Mouse (Mus musculus) heart, embryonic 14.5 days (tissue): ENCODE data around the gene Afg1l. TPM values are rescaled to one million over a fixed set of nuclear protein-coding genes. Genes with fewer than 3 reads are reported as not detected.
A peak's percentile ranks its signal among the peaks of the same experiment; 100 is the strongest.

Experiments used
- ATAC-seq: fragments of 200-750 bp; cut with Nextera tagmentation; 2 replicates; pipeline ENCODE4 v1.8.0; 2017; ENCODE audit warnings: low read depth, moderate TSS enrichment; ENCODE audit not compliant: insufficient number of reproducible peaks, insufficient read depth, low FRiP score
- H3K27ac ChIP-seq, 2 experiments: fragments of 200-500 bp in 1 of 2; fragments of 300-500 bp in 1 of 2; sonication (generic) in 1 of 2; replicated peaks in 1 of 2; 2 replicates each; pipeline ENCODE4 v1.5.1; 2012 to 2014; ENCODE audit warnings: low read depth in 2 of 2, low read length in 2 of 2, control low read depth in 1 of 2, mild to moderate bottlenecking in 1 of 2, mixed read lengths in 1 of 2; ENCODE audit not compliant: control insufficient read depth in 1 of 2, insufficient read depth in 1 of 2
- H3K27me3 ChIP-seq: fragments of 300-500 bp; sonication (generic); 2 replicates; pipeline ENCODE4 v1.6.1; 2014; ENCODE audit warnings: mild to moderate bottlenecking, low read length, control low read depth; ENCODE audit not compliant: control insufficient read depth, insufficient read depth
- H3K36me3 ChIP-seq: fragments of 300-500 bp; sonication (generic); 2 replicates; pipeline ENCODE4 v1.6.1; 2014; ENCODE audit warnings: mild to moderate bottlenecking, control low read depth, low read length, mixed read lengths; ENCODE audit not compliant: control insufficient read depth, insufficient read depth
- H3K4me1 ChIP-seq, 2 experiments: fragments of 200-500 bp in 1 of 2; fragments of 300-500 bp in 1 of 2; sonication (generic) in 1 of 2; 2 replicates each; pipeline ENCODE4 v1.6.1; 2012 to 2014; ENCODE audit warnings: low read length in 2 of 2, control low read depth in 1 of 2, mixed read lengths in 1 of 2; ENCODE audit not compliant: control insufficient read depth in 2 of 2, insufficient read depth in 2 of 2
- H3K4me2 ChIP-seq: fragments of 300-500 bp; sonication (generic); 2 replicates; pipeline ENCODE4 v1.6.1; 2014; ENCODE audit warnings: mild to moderate bottlenecking, low read length
- H3K4me3 ChIP-seq, 2 experiments: fragments of 200-500 bp in 1 of 2; fragments of 300-500 bp in 1 of 2; sonication (generic) in 1 of 2; 2 replicates each; pipeline ENCODE4 v1.5.1; 2012 to 2014; ENCODE audit warnings: low read length in 2 of 2, mild to moderate bottlenecking in 2 of 2, control low read depth in 1 of 2, low read depth in 1 of 2, moderate library complexity in 1 of 2; ENCODE audit not compliant: control insufficient read depth in 1 of 2, insufficient read depth in 1 of 2
- H3K9ac ChIP-seq: fragments of 300-500 bp; sonication (generic); 2 replicates; pipeline ENCODE4 v1.6.1; 2014; ENCODE audit warnings: mild to moderate bottlenecking, low read length
- H3K9me3 ChIP-seq: fragments of 300-500 bp; sonication (generic); 2 replicates; pipeline ENCODE4 v1.6.1; 2016; ENCODE audit warnings: low read length, control low read depth; ENCODE audit not compliant: control insufficient read depth
- WGBS: fragments of 180-500 bp; shearing (Covaris S2); extraction: QIAGEN DNeasy Blood & Tissue Kit; methylation state at CpG from one replicate; pipeline ENCODE4 v1.1.7; 2014; 5-methylcytosine and 5-hydroxymethylcytosine counted together
- polyA plus RNA-seq: library from polyadenylated mRNA; unstranded; fragments of >200 nt; fragmentation: Nextera tagmentation; extraction: Ambion mirVana; gene quantifications from 2 replicates; pipeline ENCODE4 v1.2.1, GENCODE M21; 2014

Afg1l gene
- polyA plus RNA-seq, 1 experiment from 2014 or later = 15.4 TPM

- Histone ChIP-seq H3K4me3 (no peak overlapping the region), H3K27ac (no peak overlapping the region), H3K9ac (no peak overlapping the region), H3K4me2 (no peak overlapping the region), H3K4me1 (peaks cover 6 to 22% of the 10 kb centered on the region in 2 experiments), H3K9me3 (peaks cover 5% of the 10 kb centered on the region), H3K36me3 (0 out of 2 replicates have a peak, but pooled peaks cover 7% of the 10 kb centered on the region), H3K27me3 (no peaks in the 10 kb centered on the region)
- ATAC-seq = no peak
- 32% methylated on average over 11 of the region's 11 CpGs for WGBS
These were observed 24.1 kb downstream of the Afg1l start for GRCm38 (mm10) chr10:42454266-42454665.

- Histone ChIP-seq H3K9ac (no peak overlapping the region), H3K36me3 (0 out of 2 replicates have a peak, but pooled peaks cover 7% of the 10 kb centered on the region), H3K4me3 (no peak overlapping the region), H3K4me2 (no peak overlapping the region), H3K27me3 (no peaks in the 10 kb centered on the region), H3K4me1 (peaks cover 4 to 16% of the 10 kb centered on the region in 2 experiments; a peak in 3 of 4 replicates), H3K27ac (no peak overlapping the region), H3K9me3 (no peaks in the 10 kb centered on the region)
- WGBS = 73% methylated on average over 3 of the region's 4 CpGs
- ATAC-seq = no peak
These were observed 28.7 kb downstream of the Afg1l start for GRCm38 (mm10) chr10:42449672-42450071.

DNA sequence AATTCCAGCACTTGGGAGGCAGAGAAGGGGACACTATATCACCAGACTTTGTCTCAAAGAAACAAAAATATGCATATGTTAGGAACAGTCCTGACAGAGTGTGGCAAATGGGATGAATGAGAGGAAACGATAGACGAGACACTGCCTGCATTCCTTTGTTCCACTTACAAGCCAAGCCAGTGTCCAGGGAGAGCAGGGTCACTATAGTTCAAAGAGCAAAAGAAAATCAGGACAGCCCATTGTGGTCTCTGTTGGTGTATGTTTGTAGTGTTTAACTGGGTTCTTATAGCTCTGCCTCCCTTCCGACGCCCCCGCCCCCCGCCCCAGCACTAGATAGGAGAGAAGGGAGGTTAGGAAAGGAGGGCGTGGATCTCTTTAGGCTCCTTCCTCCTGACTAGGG is 30.0 kb downstream of the Afg1l start:
- 0 out of 4 replicates have a peak overlapping the region, but pooled peaks of 1 of the 2 experiments have one; percentile 19 for H3K27ac ChIP-seq

GRCm38 (mm10) chr10:42446145-42446544 is 32.2 kb downstream of the Afg1l start:
- Histone ChIP-seq H3K27me3 (no peaks in the 10 kb centered on the region), H3K9me3 (no peaks in the 10 kb centered on the region), H3K4me1 (peaks cover 0 to 11% of the 10 kb centered on the region in 2 experiments; a peak in 2 of 4 replicates), H3K27ac (no peak overlapping the region), H3K36me3 (0 out of 2 replicates have a peak, but pooled peaks cover 7% of the 10 kb centered on the region), H3K4me3 (no peak overlapping the region), H3K9ac (no peak overlapping the region), H3K4me2 (no peak overlapping the region)
- no peak for ATAC-seq
- 53% methylated on average over 9 of the region's 9 CpGs for WGBS

More for the DNA sequence above, 30.0 kb downstream of the Afg1l start:
- peak; percentile 47 for ATAC-seq
- 0 out of 2 replicates have a peak, but pooled peaks cover 7% of the 10 kb centered on the region for H3K36me3 ChIP-seq
- no peak overlapping the region for H3K4me2 ChIP-seq
- H3K9ac ChIP-seq = no peak overlapping the region
- no peaks in the 10 kb centered on the region for H3K9me3 ChIP-seq
- WGBS = 38% methylated on average over 7 of the region's 7 CpGs
- no peaks in the 10 kb centered on the region for H3K27me3 ChIP-seq
- no peak overlapping the region for H3K4me3 ChIP-seq
- H3K4me1 ChIP-seq = peaks cover 0 to 11% of the 10 kb centered on the region in 2 experiments; a peak in 2 of 4 replicates

DNA sequence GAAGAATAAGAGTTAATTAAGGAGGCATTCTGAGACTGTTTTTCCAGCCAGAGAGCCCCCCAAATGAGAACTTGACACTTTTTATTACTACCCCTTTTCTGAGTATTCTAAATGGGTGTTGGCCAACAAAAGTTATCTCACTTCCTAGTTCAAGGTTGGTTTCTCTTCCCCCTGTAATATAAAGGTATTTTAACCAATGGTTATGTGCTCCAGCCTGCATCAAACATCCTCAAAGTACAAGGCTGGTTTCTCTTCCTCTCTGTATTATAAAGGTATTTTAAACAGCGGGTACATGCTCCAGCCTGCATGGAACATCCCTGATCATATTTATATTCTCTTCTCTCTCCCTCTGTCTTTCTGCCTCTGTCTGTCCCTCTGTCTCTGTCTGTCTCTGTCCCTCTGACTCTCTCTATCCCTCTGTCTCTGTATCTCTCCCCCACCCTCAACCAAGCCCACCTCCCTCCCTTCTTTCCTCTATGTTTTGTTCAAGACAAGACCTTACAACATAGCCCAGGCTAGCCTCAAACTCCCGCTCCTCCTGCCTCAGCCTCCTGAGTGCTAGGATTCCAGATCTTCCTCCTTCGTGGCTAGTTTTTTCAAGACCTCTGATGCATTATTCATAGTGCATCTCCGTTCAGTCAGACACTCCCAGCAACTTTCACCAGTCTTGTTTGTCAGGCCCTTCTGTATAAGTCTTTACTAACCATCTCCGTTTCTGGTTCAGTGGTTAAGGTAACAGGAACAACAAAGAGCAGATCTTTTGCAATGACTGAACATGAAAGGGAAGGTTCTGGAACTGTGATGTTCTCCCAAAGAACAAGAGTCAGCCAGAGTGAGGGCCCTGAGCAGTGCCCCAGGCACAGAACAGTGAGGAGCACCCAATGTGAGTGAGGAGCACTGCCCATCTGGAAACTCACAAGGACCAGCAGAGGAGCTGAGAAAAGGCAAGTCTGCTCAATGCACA is 41.2 kb downstream of the Afg1l start:
- 87% methylated on average over 5 of the region's 5 CpGs for WGBS
- ATAC-seq = no peak
- H3K36me3 ChIP-seq = no peaks in the 10 kb centered on the region
- H3K4me2 ChIP-seq = no peak overlapping the region
- no peak overlapping the region for H3K9ac ChIP-seq
- H3K4me1 ChIP-seq = no peaks in the 10 kb centered on the region
- peaks cover 10% of the 10 kb centered on the region; the same call in 1 of the 2 replicates for H3K9me3 ChIP-seq
- no peak overlapping the region for H3K27ac ChIP-seq
- no peaks in the 10 kb centered on the region for H3K27me3 ChIP-seq
- H3K4me3 ChIP-seq = no peak overlapping the region

DNA sequence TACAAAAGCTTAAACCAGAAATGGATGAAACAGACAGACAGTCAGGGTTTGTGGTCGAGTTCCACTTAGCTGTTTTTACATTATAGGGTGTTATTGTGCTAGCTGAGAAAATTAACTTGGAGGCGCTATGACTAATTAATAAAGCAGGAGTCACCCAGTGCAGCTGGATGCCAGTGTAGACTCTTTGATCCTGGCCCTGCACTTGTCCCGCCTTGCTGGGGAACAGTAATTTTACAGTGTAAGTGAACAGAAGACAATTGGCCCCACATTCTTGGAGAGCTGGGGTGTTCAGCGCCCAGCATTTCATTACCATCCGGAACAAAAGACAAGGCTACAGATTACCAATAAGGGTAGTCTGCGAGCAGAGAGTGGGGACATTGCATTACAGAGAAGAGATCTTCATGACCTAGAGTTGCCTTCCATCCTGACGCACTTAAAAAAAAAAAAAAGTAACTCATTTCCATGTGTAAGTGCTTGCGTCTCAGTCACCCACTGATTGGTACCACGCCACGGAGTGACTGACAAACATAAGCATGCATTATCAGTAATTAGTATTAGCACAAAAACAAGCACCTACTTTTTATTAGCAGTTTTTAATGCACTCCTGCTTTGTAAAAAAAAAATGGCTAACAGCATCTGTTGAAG is 60.7 kb downstream of the Afg1l start:
- H3K4me3 ChIP-seq = no peak overlapping the region
- no peak overlapping the region for H3K27ac ChIP-seq
- no peak for ATAC-seq
- H3K9me3 ChIP-seq = no peaks in the 10 kb centered on the region
- peaks cover 5% of the 10 kb centered on the region; the same call in 1 of the 2 replicates for H3K36me3 ChIP-seq
- H3K4me2 ChIP-seq = no peak overlapping the region
- H3K9ac ChIP-seq = no peak overlapping the region
- no peaks in the 10 kb centered on the region for H3K4me1 ChIP-seq
- 75% methylated on average over 10 of the region's 10 CpGs for WGBS
- no peaks in the 10 kb centered on the region for H3K27me3 ChIP-seq

DNA sequence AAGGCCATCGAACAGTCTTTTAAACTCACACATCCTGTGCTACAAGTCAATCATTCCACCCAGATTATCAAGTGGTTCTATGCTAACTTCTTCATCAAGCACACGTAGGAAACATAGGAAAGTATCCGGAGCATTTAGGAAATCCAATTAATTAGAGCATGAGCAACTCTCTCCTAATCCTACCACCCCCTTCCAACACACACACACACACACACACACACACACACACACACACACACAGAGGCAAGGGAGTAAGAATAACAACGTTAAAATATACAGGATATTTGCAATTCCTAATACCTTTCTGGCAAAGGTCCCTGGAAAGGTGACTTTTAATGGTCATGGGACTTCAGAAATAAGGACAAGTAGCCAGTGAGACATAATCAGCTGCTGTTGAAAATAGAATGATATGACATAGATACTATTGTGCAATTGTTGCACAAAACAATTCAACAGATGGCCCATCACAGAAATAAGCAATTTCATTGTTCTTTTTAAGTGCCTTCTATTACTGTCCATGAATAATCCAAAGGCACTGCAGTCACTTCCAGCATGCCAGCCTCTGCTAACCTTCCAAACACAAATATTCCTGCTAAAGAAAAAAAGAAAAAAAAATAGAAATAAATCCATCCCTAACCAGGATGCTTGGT is 62.4 kb downstream of the Afg1l start:
- H3K27ac ChIP-seq = no peak overlapping the region
- WGBS = 74% methylated on average over 4 of the region's 4 CpGs
- no peaks in the 10 kb centered on the region for H3K9me3 ChIP-seq
- H3K9ac ChIP-seq = no peak overlapping the region
- no peak for ATAC-seq
- no peak overlapping the region for H3K4me3 ChIP-seq
- H3K4me1 ChIP-seq = peaks cover 2 to 7% of the 10 kb centered on the region in 2 experiments; a peak in 3 of 4 replicates
- no peaks in the 10 kb centered on the region for H3K27me3 ChIP-seq
- H3K36me3 ChIP-seq = peaks cover 5% of the 10 kb centered on the region; the same call in 1 of the 2 replicates
- no peak overlapping the region for H3K4me2 ChIP-seq
